Mouse (Mus musculus): ENCODE results near the gene Safb.

- TF ChIP-seq CTCF (IDR thresholded peaks at IDR 0.05; ENCODE audit: borderline replicate concordance, insufficient read depth, low read depth, low read length) = no peak
- TF ChIP-seq POLR2A (IDR thresholded peaks at IDR 0.05; ENCODE audit: borderline replicate concordance, insufficient read depth, low read length) = no peak
These were observed 20.8 kb downstream of the Safb start for GRCm38 (mm10) chr17:56605431-56605830.

Data from cerebellum, adult 2 months (tissue).